Mouse (Mus musculus): Measurements from ENCODE around the gene Tas2r108.
A peak's percentile ranks its signal among the peaks of the same experiment; 100 is the strongest.

Tas2r108 gene

DNA sequence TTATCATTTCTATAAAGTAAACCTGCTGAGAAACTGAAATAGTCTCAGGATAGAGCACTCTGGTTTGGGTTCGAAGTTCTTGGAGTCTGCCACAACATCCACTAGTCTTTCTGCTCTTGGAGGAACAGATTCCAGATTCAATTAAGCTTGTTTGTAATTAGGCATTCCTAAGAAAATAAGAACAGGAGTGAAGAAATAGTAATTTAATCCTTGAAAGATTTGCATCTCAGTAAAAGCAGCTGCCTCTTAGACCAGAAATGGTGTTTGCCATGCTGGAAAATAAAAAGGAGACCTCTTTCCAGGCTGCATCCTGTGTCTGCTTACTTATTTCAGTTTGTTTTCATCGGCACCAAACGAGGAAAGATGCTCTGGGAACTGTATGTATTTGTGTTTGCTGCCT, at the start of gene Tas2r108:
Gene Tas2r108, plus strand, starts transcription at position 301 of the 400 bp plus-strand sequence.
- no peak for DNase-seq

GRCm38 (mm10) chr6:40448626-40449025, 44.7 kb upstream of the Tas2r108 start:
- DNase-seq, result no peak

DNA sequence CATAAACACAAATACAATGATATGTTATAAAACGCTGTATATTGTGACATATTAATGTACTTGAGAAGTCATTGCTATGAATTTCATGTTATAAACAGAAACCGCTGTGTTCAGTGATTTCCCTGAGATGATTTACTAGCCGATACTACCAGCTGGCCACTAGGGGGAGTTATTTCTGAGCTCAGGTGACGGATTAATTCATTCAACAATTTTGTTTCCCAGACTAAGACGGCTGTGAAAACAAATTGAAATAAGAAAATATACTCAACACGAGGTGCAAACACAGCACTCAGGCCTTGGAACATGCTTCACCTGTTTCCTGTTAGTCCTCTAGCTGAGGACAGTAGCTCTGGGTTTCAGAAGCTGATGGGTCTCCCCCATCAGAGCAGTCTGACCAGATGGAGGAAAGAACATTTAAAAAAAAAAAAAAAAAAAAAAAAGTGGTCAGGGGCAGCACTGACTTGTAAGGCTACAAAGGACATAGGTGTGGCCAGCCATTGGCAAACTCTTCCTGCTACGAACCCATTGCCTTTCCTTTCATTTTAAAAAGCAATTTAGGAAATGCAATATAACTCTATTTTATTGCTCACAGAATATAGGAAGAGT, 38.8 kb upstream of the Tas2r108 start:
- DNase-seq, result no peak

DNA sequence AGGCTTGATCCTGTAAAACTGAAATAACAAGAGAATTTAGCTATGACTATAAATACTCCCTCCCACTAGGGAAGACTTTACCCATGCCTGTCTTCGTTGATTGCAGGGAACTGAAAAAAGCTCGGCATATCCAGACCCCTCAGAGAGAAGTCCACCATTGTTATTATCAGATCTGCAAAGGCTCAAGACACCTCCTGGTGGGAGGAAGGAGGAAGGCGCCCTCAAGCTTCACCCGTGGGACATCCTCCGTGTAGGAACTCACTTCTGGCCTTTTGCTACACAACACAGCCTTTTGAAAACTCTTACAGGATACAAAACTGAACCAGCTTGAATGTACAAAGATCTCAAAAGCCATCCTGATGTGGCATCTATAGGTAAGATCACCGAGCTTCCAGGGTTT, 27.6 kb upstream of the Tas2r108 start:
- no peak for DNase-seq

DNA sequence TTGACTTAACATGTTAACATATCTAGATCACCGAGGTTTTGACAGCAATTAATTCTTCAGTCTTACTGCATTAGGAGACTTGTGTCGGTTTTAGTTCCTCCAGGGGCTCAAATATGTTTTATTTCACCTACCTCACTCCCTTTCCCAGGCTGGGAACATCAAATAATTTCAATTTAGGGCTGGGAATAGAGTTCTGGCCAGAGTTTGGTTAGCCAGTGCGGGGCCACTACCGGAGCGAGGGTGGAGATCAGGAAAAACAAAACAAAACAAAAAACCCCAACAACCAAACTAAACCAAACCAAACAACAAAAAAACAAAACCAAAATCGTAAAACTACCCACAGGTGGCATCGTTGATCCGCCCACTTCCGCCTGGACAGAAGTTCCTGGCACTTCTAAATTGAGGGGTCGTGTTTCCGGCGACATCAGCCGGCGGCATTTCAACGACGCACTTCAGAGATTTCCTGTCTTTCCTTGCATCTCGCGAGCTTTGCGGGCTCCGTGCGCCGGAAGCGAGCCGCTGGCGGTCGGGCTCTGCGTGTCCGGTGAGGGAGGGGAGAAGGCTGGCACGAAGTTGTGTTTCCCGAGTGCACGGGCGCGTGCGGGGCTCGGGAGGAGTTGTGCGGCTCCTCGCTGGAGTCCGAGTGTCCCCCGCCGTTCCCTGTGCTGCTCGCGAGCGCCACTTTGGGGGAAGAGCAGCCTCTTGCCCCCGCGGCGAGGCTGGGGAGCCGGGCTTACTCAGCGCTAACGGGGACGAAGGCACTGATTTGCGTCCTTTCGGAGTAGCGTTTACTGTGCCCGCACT, 22.2 kb upstream of the Tas2r108 start, which contains the start of gene Ssbp1:
Gene Ssbp1, plus strand, starts transcription at position 437 of the 804 bp plus-strand sequence.
- DNase-seq, result peak; percentile 99

- DNase-seq, result no peak
Observed at GRCm38 (mm10) chr6:40471720-40472010, 21.7 kb upstream of the Tas2r108 start.

GRCm38 (mm10) chr6:40476132-40476531, 17.2 kb upstream of the Tas2r108 start:
- DNase-seq, result no peak

DNA sequence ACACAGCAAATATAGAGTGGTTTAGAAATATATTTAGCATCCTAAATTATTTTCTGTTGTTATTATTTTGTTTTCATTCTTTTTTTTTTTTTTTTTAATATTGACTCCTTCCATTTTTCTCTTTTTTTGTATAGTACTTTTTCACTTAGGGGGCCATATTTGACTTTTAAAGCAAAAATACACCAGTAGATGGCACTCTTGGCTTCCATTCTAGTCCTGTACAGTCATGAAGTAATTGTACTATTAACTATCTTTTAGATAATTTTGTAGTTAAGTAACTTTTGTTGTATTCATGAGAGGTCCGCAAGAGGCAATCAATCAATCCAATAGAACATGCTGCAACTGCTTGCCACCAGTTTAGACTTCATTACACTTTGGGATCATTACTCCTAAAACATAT, 13.6 kb upstream of the Tas2r108 start:
- no peak for DNase-seq

GRCm38 (mm10) chr6:40482318-40482717, 11.0 kb upstream of the Tas2r108 start:
- no peak for DNase-seq

- no peak for DNase-seq
Observed at GRCm38 (mm10) chr6:40490933-40491332, 2.4 kb upstream of the Tas2r108 start, which contains the start of gene Tas2r137. Tas2r137 (plus strand) TSS chr6:40491233.

DNA sequence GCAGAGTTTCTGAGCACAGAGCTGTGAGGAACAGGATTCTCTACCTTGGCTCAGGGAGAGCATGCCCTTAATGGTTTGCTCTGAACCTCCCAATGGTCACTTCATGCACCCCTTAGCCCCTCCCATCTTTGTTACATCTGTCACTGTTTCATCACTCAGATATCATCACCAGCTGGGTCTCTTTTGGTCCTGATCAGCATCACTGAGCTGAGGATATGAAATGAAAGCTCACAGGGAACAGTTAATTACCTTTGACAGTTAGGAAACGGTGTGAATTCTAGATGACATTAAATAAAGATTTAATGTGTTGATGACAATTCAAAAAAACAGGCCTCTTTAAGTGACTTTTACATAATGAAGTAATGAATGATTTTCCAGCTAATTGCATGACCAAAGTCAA, 26.1 kb downstream of the Tas2r108 start, which contains the start of gene Prss37:
Gene Prss37, minus strand, starts transcription at position 101 of the 400 bp plus-strand sequence.
- no peak for DNase-seq
